Mouse (Mus musculus) C2C12 (cell line): ENCODE data around the gene Wbp4.

ENCODE experiments used
- CEBPB ChIP-seq: IDR thresholded peaks from one replicate; pipeline ENCODE4 v1.6.1; 2011; ENCODE audit warnings: low read depth, mild to moderate bottlenecking, control low read depth, moderate library complexity
- CTCF ChIP-seq: IDR thresholded peaks from one replicate; pipeline ENCODE4 v1.5.1; 2011; ENCODE audit not compliant: control insufficient read depth, insufficient read depth, insufficient read length
- FOSL1 ChIP-seq: IDR thresholded peaks from one replicate; pipeline ENCODE4 v1.8.0; 2011; ENCODE audit warnings: mild to moderate bottlenecking, low read length; ENCODE audit not compliant: poor library complexity, insufficient read depth, severe bottlenecking
- MAX ChIP-seq: IDR thresholded peaks from one replicate; pipeline ENCODE4 v1.6.1; 2011; ENCODE audit warnings: mild to moderate bottlenecking, control low read depth
- MYOD1 ChIP-seq: IDR thresholded peaks from one replicate; pipeline ENCODE4 v1.6.1; 2011; ENCODE audit warnings: low read depth; ENCODE audit not compliant: control insufficient read depth, insufficient read length
- MYOG ChIP-seq: IDR thresholded peaks from one replicate; pipeline ENCODE4 v1.6.1; 2011; ENCODE audit not compliant: control insufficient read depth, insufficient read length; ENCODE audit errors: extremely low read depth

- TF ChIP-seq MAX, result no peak
- TF ChIP-seq CTCF, result no peak
- no peak for TF ChIP-seq CEBPB
- no peak for TF ChIP-seq FOSL1
- no peak for TF ChIP-seq MYOD1
- no peak for TF ChIP-seq MYOG
These were observed 936 bp upstream of the Wbp4 start for GRCm38 (mm10) chr14:79482251-79482661.
